Mouse (Mus musculus): ENCODE measurements at regions not wholly inside any gene's neighbourhood (a gene's known extent, or its start where the extent isn't known, plus 50 kb on each side); places are given as distances from the start of the nearest gene placed in this dataset.

GRCm38 (mm10) chr15:5574366-5574765, 330.4 kb upstream of the Ptger4 start:
- Histone ChIP-seq H3K4me3 (no peak overlapping the region), H3K36me3 (no peaks in the 10 kb centered on the region), H3K9me3 (replicated peaks) (no peaks in the 10 kb centered on the region), H3K27ac (no peak overlapping the region), H3K9ac (no peak overlapping the region), H3K27me3 (no peaks in the 10 kb centered on the region), H3K4me2 (replicated peaks) (no peak overlapping the region), H3K4me1 (no peaks in the 10 kb centered on the region)
- ATAC-seq (ENCODE audit: low FRiP score), result no peak

DNA sequence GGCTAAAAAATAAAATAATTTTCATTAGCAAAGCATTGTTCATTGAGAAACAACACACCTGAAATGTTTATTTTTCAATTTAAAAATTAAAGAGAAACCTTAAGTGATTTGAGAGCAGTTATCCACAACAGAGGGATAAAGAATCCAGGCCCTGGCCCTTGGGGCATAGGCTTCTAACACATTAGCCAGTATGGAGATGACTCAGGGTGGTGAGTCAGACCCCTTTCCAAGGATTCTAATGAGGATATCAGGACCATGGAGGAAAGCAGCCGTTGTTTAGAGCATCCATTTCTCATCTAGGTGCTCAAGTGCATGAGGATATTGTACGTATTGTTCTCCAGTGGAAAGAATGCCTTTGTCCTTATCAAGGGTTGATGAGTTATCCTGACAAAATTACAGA, 335.6 kb upstream of the Ptger4 start:
- H3K27ac ChIP-seq, result no peak overlapping the region
- H3K9ac ChIP-seq, result no peak overlapping the region
- no peaks in the 10 kb centered on the region for H3K4me1 ChIP-seq
- no peaks in the 10 kb centered on the region for H3K27me3 ChIP-seq
- ATAC-seq (ENCODE audit: low FRiP score), result no peak
- H3K9me3 ChIP-seq (replicated peaks), result no peaks in the 10 kb centered on the region
- no peaks in the 10 kb centered on the region for H3K36me3 ChIP-seq
- H3K4me3 ChIP-seq, result no peak overlapping the region
- H3K4me2 ChIP-seq (replicated peaks), result no peak overlapping the region
- 85% methylated on average over 2 of the region's 2 CpGs for WGBS

GRCm38 (mm10) chr15:5580416-5580815, 336.4 kb upstream of the Ptger4 start:
- Histone ChIP-seq H3K4me1 (no peaks in the 10 kb centered on the region), H3K4me2 (replicated peaks) (no peak overlapping the region), H3K27me3 (no peaks in the 10 kb centered on the region), H3K27ac (no peak overlapping the region), H3K9ac (no peak overlapping the region), H3K9me3 (replicated peaks) (no peaks in the 10 kb centered on the region), H3K4me3 (no peak overlapping the region), H3K36me3 (no peaks in the 10 kb centered on the region)
- WGBS, result 96% methylated on average over 4 of the region's 4 CpGs
- no peak for ATAC-seq (ENCODE audit: low FRiP score)

DNA sequence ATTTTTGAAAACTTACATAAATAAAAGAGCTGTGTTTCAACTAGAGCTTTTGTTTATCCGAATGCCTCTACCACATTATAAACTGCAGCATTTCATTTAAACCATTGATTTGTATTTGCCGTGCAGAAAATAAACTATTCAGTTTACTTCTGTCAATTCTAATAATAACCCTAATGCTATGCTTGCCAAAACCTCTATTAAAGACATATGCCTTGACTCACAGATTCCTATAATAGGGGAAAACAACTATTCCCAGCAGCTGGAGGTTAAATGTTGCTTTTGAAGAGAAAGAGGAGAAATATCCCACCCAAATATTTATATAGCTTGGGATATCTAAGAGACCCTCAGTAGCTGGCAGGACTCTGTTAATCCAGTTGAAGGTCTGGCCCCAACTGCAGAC, 340.4 kb upstream of the Ptger4 start:
- H3K27ac ChIP-seq, result no peak overlapping the region
- no peaks in the 10 kb centered on the region for H3K9me3 ChIP-seq (replicated peaks)
- ATAC-seq (ENCODE audit: low FRiP score), result no peak
- H3K4me3 ChIP-seq, result no peak overlapping the region
- no peak overlapping the region for H3K9ac ChIP-seq
- no peak overlapping the region for H3K4me2 ChIP-seq (replicated peaks)
- no peaks in the 10 kb centered on the region for H3K4me1 ChIP-seq
- no peaks in the 10 kb centered on the region for H3K27me3 ChIP-seq
- H3K36me3 ChIP-seq, result no peaks in the 10 kb centered on the region
- WGBS, result 89% methylated on average over 2 of the region's 2 CpGs

DNA sequence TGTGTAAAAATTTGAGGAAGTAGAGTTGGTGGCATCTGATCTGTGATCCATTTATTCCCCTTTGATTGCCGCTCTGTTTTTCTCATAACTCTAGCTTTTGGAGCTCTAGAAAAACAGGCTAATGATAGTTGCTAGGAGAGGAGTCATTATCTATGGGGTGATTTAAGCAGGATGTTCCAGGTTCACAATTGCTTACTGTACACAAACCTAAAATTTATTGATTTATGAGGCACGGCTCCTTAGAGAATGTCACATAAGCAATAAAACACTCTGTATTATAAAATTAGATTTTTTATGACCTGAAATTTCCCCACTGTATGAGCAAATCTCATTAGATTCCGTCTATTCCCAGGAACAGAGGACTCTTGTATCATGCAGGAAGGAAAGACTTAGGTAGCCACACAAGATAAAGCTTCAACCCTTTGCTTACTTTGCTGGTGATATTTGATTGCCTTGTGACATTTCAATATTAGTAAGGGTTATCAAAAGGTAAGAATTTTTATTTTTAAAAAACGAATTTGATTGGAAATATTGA, 360.8 kb upstream of the Ptger4 start:
- Histone ChIP-seq H3K9me3 (replicated peaks) (no peaks in the 10 kb centered on the region), H3K9ac (no peak overlapping the region), H3K27me3 (no peaks in the 10 kb centered on the region), H3K36me3 (no peaks in the 10 kb centered on the region), H3K4me3 (no peak overlapping the region), H3K4me1 (no peaks in the 10 kb centered on the region), H3K4me2 (replicated peaks) (no peak overlapping the region), H3K27ac (no peak overlapping the region)
- WGBS, result 63% methylated on average over 4 of the region's 4 CpGs
- no peak for ATAC-seq (ENCODE audit: low FRiP score)

DNA sequence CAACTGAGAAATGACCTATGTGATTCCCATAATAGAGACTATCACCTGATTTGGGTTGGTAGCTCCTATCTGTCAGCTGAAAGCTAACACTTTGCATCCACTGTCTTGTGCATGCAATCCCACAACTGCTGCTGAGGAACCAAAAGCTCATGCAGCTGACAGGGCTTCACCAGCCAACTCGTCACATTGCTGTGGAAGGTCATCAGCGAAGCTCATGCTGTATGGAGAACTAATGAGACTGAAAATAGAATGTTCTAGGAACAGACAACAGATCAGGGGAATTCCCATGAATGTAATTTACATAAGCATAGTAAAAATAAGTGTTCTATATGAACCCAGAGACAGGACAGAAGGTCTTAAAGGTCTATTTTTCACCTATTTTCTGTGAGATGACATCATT, 363.5 kb upstream of the Ptger4 start:
- no peak overlapping the region for H3K9ac ChIP-seq
- H3K4me2 ChIP-seq (replicated peaks), result no peak overlapping the region
- H3K4me3 ChIP-seq, result no peak overlapping the region
- H3K27ac ChIP-seq, result no peak overlapping the region
- no peaks in the 10 kb centered on the region for H3K4me1 ChIP-seq
- 89% methylated on average over 2 of the region's 2 CpGs for WGBS
- no peaks in the 10 kb centered on the region for H3K27me3 ChIP-seq
- no peaks in the 10 kb centered on the region for H3K36me3 ChIP-seq
- no peak for ATAC-seq (ENCODE audit: low FRiP score)
- no peaks in the 10 kb centered on the region for H3K9me3 ChIP-seq (replicated peaks)

GRCm38 (mm10) chr15:5623021-5623420, 379.0 kb upstream of the Ptger4 start:
- H3K9ac ChIP-seq, result no peak overlapping the region
- H3K9me3 ChIP-seq (replicated peaks), result no peaks in the 10 kb centered on the region
- no peak overlapping the region for H3K27ac ChIP-seq
- no peaks in the 10 kb centered on the region for H3K36me3 ChIP-seq
- ATAC-seq (ENCODE audit: low FRiP score), result no peak
- no peak overlapping the region for H3K4me3 ChIP-seq
- no peaks in the 10 kb centered on the region for H3K27me3 ChIP-seq
- H3K4me2 ChIP-seq (replicated peaks), result no peak overlapping the region
- 76% methylated on average over 5 of the region's 5 CpGs for WGBS
- H3K4me1 ChIP-seq, result no peaks in the 10 kb centered on the region

DNA sequence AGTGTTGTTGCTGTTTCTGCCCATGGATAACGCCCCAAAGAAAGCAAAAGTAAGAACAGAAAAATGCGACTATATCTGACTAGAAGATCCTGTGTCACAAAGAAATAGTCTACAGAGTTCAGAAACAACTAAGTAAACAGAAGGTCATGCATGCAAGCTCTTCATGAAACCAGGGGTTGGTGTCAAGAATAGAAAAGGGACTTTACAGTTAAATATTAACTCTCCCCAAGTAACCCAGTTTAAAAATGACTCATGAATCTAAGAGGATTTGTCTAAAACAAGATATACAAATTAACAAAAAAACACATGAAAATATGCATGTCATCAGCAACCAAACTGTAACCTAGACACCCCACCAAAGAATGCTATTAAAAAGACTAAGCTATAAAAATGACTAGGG, 381.4 kb upstream of the Ptger4 start:
- Histone ChIP-seq H3K36me3 (no peaks in the 10 kb centered on the region), H3K9ac (no peak overlapping the region), H3K4me3 (no peak overlapping the region), H3K9me3 (replicated peaks) (no peaks in the 10 kb centered on the region), H3K4me1 (no peaks in the 10 kb centered on the region), H3K4me2 (replicated peaks) (no peak overlapping the region), H3K27ac (no peak overlapping the region), H3K27me3 (no peaks in the 10 kb centered on the region)
- ATAC-seq (ENCODE audit: low FRiP score), result no peak
- WGBS, result 86% methylated on average over 2 of the region's 2 CpGs

DNA sequence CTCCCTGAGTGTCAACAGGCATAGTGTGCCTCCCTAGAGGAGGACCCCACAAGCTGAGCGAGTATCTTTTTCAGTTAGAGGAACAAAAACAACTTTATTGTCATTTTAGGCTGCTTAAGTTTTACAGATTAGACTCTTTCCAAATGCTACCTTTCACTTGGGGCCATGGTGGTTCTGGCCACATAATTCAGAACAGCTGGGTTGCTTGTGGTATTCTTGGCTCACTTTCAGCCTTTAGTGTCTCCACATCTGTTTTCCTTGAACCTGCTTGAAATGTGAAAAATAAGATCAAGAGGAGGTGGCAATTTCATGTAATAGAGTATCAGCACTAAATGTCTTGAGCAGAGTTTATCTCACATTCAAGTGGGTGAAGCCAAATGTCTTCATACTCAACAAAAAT, 402.7 kb upstream of the Ptger4 start:
- H3K4me3 ChIP-seq, result no peak overlapping the region
- no peak overlapping the region for H3K4me2 ChIP-seq (replicated peaks)
- no peaks in the 10 kb centered on the region for H3K9me3 ChIP-seq (replicated peaks)
- no peak overlapping the region for H3K27ac ChIP-seq
- H3K9ac ChIP-seq, result no peak overlapping the region
- no peaks in the 10 kb centered on the region for H3K27me3 ChIP-seq
- no peaks in the 10 kb centered on the region for H3K36me3 ChIP-seq
- no peaks in the 10 kb centered on the region for H3K4me1 ChIP-seq
- WGBS, result 83% methylated on average over 1 of the region's 1 CpGs
- no peak for ATAC-seq (ENCODE audit: low FRiP score)

GRCm38 (mm10) chr15:5658796-5659195, 414.8 kb upstream of the Ptger4 start:
- ATAC-seq (ENCODE audit: low FRiP score), result no peak
- no peaks in the 10 kb centered on the region for H3K9me3 ChIP-seq (replicated peaks)
- 85% methylated on average over 6 of the region's 6 CpGs for WGBS
- no peaks in the 10 kb centered on the region for H3K36me3 ChIP-seq
- H3K4me1 ChIP-seq, result no peaks in the 10 kb centered on the region
- no peaks in the 10 kb centered on the region for H3K27me3 ChIP-seq
- no peak overlapping the region for H3K4me2 ChIP-seq (replicated peaks)
- no peak overlapping the region for H3K27ac ChIP-seq
- no peak overlapping the region for H3K4me3 ChIP-seq
- H3K9ac ChIP-seq, result no peak overlapping the region

DNA sequence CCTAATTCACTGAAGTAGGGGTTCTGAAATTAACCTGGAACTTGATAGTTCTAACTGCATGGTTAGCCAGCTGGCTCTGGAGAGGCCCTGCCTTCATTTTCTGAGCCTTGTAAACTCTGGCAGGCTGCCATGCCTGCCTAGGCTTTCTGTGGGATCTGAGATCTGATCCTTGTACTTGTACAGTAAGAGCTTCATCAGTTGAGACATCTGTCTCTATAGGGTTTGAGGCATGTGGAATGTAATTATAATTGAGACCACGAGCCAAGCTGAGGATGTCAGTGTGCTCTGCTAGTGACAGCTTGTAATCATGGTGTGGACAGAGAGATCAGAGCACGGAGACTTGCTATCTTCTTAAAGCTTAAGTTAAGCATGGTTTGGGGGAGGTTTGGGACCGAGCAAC, 416.8 kb upstream of the Ptger4 start:
- no peak for ATAC-seq (ENCODE audit: low FRiP score)
- Histone ChIP-seq H3K4me3 (no peak overlapping the region), H3K27ac (no peak overlapping the region), H3K4me1 (no peaks in the 10 kb centered on the region), H3K9ac (no peak overlapping the region), H3K27me3 (no peaks in the 10 kb centered on the region), H3K9me3 (replicated peaks) (no peaks in the 10 kb centered on the region), H3K4me2 (replicated peaks) (no peak overlapping the region), H3K36me3 (no peaks in the 10 kb centered on the region)
- 75% methylated on average over 3 of the region's 3 CpGs for WGBS

GRCm38 (mm10) chr15:5671781-5672180, 427.8 kb upstream of the Ptger4 start:
- H3K4me2 ChIP-seq (replicated peaks), result no peak overlapping the region
- no peak overlapping the region for H3K4me3 ChIP-seq
- ATAC-seq (ENCODE audit: low FRiP score), result no peak
- H3K4me1 ChIP-seq, result no peaks in the 10 kb centered on the region
- no peaks in the 10 kb centered on the region for H3K9me3 ChIP-seq (replicated peaks)
- no peak overlapping the region for H3K9ac ChIP-seq
- no peaks in the 10 kb centered on the region for H3K36me3 ChIP-seq
- no peaks in the 10 kb centered on the region for H3K27me3 ChIP-seq
- H3K27ac ChIP-seq, result no peak overlapping the region

DNA sequence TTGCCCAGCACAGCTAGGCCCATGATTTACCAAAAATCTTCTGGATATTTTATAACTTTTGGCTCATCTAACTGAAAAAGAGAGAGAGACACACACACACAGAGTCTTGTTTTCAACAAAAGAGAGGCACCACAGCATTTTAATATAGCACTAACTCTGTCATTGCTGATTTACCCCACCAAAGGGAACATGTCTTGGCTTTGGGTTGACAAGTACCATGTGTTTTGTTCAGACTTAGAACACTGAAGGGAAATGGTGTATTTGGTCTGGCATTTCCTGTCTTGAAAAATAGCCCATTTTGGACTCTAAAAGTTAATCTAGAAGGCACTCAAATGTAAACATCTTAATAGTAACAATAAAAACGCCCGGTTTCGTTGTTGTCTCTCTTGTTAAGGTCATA, 432.7 kb upstream of the Ptger4 start:
- H3K4me3 ChIP-seq, result no peak overlapping the region
- H3K9me3 ChIP-seq (replicated peaks), result no peaks in the 10 kb centered on the region
- H3K27ac ChIP-seq, result no peak overlapping the region
- H3K36me3 ChIP-seq, result no peaks in the 10 kb centered on the region
- 91% methylated on average over 3 of the region's 3 CpGs for WGBS
- no peak for ATAC-seq (ENCODE audit: low FRiP score)
- H3K4me1 ChIP-seq, result no peaks in the 10 kb centered on the region
- H3K4me2 ChIP-seq (replicated peaks), result no peak overlapping the region
- H3K27me3 ChIP-seq, result no peaks in the 10 kb centered on the region
- no peak overlapping the region for H3K9ac ChIP-seq

DNA sequence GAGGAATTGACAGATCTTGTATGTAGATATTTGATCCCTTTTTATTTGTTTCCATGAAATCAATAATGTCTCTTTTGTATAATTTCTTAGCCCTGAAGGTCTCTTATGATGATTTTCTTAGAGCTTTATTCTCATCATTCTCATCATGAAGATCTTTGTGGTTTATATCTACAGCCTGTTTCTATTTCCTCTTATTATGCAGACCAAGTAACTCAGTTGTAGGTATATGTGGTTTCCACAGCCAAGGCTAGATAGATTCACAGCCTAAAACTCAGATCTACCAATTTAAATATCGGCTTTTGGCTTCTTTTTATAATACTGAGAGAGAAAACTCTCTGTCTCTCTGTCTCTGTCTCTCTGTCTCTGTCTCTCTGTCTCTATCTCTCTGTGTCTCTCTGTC, 449.8 kb upstream of the Ptger4 start:
- H3K4me1 ChIP-seq, result no peaks in the 10 kb centered on the region
- H3K4me2 ChIP-seq (replicated peaks), result no peak overlapping the region
- no peaks in the 10 kb centered on the region for H3K9me3 ChIP-seq (replicated peaks)
- H3K27me3 ChIP-seq, result no peaks in the 10 kb centered on the region
- no peak overlapping the region for H3K27ac ChIP-seq
- no peak overlapping the region for H3K9ac ChIP-seq
- 84% methylated on average over 1 of the region's 1 CpGs for WGBS
- ATAC-seq (ENCODE audit: low FRiP score), result no peak
- no peak overlapping the region for H3K4me3 ChIP-seq
- no peaks in the 10 kb centered on the region for H3K36me3 ChIP-seq

Data from hindbrain, embryonic 12.5 days (tissue).